Mouse (Mus musculus) kidney, adult 2 months (tissue): Measurements from ENCODE around the gene Ccdc74a. TPM values are rescaled to one million over a fixed set of nuclear protein-coding genes. Genes with fewer than 3 reads are reported as not detected.
A peak's percentile ranks its signal among the peaks of the same experiment; 100 is the strongest.

Experiments used
- DNase-seq: peaks from one replicate; pipeline ENCODE4 v3.0.0; 2021
- H3K27ac ChIP-seq: fragments of 200-500 bp; 2 replicates; pipeline ENCODE4 v1.5.1; 2012; ENCODE audit warnings: low read depth, low read length, control low read depth, inconsistent platforms; ENCODE audit not compliant: insufficient read depth
- H3K27me3 ChIP-seq: fragments of 200-500 bp; replicated peaks from 2 replicates; pipeline ENCODE4 v1.6.1; 2012; ENCODE audit warnings: mild to moderate bottlenecking, moderate library complexity, low read length, inconsistent platforms; ENCODE audit not compliant: control insufficient read depth, insufficient read depth
- H3K36me3 ChIP-seq: fragments of 200-500 bp; 2 replicates; pipeline ENCODE4 v1.6.1; 2012; ENCODE audit warnings: mild to moderate bottlenecking, moderate library complexity, low read length, inconsistent platforms; ENCODE audit not compliant: control insufficient read depth, insufficient read depth
- H3K4me1 ChIP-seq: fragments of 200-500 bp; 2 replicates; pipeline ENCODE4 v1.6.1; 2011; ENCODE audit warnings: low read length; ENCODE audit not compliant: control insufficient read depth, insufficient read depth
- H3K4me3 ChIP-seq: fragments of 200-500 bp; 2 replicates; pipeline ENCODE4 v1.5.1; 2011; ENCODE audit warnings: mild to moderate bottlenecking, low read depth, low read length, control low read depth; ENCODE audit not compliant: insufficient read depth
- CTCF ChIP-seq: fragments of 200-500 bp; conservative IDR thresholded peaks from 2 replicates; pipeline ENCODE4 v1.5.1; 2011; ENCODE audit warnings: low read depth, mild to moderate bottlenecking, control low read depth, low read length, moderate library complexity, mixed read lengths; ENCODE audit not compliant: insufficient read depth, insufficient read length
- POLR2A ChIP-seq: fragments of 200-500 bp; IDR thresholded peaks from one replicate; pipeline ENCODE4 v1.6.1; 2011; ENCODE audit warnings: low read depth, low read length, control low read depth
- WGBS: fragments of 180-500 bp; shearing (Covaris S2); methylation state at CpG from one replicate; pipeline ENCODE4 v1.1.7; 2018; 5-methylcytosine and 5-hydroxymethylcytosine counted together
- polyA plus RNA-seq: library from polyadenylated mRNA; depleted of rRNA; stranded (reverse); fragments of >200 nt; gene quantifications from 2 replicates; pipeline ENCODE4 v1.2.3, GENCODE M21; 2012

Gene Ccdc74a
- polyA plus RNA-seq, 1 experiment: 1.0 TPM

DNA sequence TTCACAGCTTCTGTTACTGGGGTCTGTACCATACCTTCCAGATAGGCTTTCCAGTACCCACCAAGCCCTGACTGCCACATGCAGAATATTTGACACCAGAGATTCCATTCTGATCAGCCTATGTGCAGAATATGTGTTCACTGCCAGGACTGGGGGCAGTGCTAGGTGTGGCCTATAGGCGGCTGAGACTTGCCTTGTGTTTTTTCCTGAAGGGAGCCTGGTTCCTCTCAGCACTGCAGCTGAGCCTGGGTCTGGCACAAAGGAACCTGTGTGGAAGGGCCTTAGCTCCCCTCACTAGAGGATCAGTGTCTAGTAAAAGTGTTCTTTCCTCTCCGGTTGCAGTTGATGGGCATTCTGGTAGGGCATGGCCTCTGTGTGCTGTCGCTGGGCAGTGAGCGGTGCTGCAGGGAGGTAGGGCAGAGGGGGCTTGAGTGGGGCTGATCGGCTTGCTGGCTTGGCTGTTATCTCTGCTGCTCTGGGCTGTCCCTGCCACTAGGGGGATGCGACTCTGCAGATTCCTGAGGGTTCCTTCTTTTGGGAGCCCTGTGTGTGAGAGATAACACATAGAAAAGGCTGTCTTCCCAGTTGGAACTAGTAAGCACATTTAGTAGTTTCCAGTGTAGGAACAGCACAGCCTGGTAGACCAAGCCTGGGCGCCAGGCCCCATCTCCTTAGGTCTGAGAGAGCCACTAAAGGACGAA, 12.6 kb upstream of the Ccdc74a start:
- WGBS: 81% methylated on average over 8 of the region's 8 CpGs
- H3K27me3 ChIP-seq: no peaks in the 10 kb centered on the region
- H3K36me3 ChIP-seq: peaks cover 2% of the 10 kb centered on the region; the same call in 1 of the 2 replicates
- H3K4me1 ChIP-seq: no peaks in the 10 kb centered on the region
- TF ChIP-seq POLR2A: no peak
- TF ChIP-seq CTCF: 0 out of 2 replicates have a peak, but pooled peaks have one; percentile 18
- no peak overlapping the region for H3K27ac ChIP-seq
- H3K4me3 ChIP-seq: no peak overlapping the region
- no peak for DNase-seq

DNA sequence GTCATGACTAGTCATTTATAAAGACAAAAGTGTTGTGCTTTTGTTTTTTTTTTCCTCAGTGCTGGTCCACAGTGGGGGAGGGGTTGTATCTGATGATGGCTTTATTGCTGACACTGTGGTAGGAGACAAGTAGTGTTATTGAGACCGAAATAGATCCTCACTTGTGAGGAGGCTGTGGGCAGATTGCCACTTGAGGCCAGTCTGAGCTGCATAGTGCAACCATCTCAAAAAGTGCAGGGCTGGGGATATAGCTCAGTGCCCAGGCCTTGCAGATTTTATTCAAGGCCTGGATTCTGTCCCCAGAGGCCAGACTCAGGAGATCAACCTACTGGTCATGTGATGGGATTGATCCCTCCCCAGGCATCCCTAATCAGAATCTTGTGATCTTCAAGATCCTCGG, 9.4 kb upstream of the Ccdc74a start:
- no peak for DNase-seq
- Histone ChIP-seq H3K36me3 (no peaks in the 10 kb centered on the region; the same call in 1 of the 2 replicates), H3K27me3 (no peaks in the 10 kb centered on the region), H3K4me3 (no peak overlapping the region), H3K27ac (no peak overlapping the region), H3K4me1 (no peaks in the 10 kb centered on the region)
- WGBS: 79% methylated on average over 2 of the region's 2 CpGs
- no peak for TF ChIP-seq CTCF
- no peak for TF ChIP-seq POLR2A

DNA sequence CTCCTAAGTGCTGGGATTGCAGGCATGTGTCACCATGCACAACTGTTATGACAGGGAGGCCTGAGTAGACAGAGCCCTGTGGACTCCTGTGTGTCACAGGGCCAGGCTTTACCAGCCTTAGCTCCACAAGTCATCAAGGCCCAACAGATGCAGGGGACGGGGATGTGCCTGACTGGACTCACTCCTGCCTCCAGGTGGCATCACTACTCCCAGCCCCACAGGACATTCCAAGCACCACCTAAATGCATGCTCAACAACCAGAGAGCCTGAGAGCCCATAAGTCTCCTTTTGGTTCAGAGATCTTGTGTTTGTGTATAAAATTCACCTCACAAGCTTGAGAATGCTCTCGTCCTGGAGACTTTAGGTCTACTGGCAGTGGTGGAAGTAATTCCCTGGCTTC, 8.7 kb upstream of the Ccdc74a start:
- TF ChIP-seq CTCF (peak; percentile 29; the same call in 1 of the 2 replicates), POLR2A (no peak)
- H3K27me3 ChIP-seq: no peaks in the 10 kb centered on the region
- 89% methylated on average over 2 of the region's 2 CpGs for WGBS
- no peak overlapping the region for H3K27ac ChIP-seq
- no peaks in the 10 kb centered on the region for H3K4me1 ChIP-seq
- H3K4me3 ChIP-seq: no peak overlapping the region
- H3K36me3 ChIP-seq: no peaks in the 10 kb centered on the region
- DNase-seq: no peak

DNA sequence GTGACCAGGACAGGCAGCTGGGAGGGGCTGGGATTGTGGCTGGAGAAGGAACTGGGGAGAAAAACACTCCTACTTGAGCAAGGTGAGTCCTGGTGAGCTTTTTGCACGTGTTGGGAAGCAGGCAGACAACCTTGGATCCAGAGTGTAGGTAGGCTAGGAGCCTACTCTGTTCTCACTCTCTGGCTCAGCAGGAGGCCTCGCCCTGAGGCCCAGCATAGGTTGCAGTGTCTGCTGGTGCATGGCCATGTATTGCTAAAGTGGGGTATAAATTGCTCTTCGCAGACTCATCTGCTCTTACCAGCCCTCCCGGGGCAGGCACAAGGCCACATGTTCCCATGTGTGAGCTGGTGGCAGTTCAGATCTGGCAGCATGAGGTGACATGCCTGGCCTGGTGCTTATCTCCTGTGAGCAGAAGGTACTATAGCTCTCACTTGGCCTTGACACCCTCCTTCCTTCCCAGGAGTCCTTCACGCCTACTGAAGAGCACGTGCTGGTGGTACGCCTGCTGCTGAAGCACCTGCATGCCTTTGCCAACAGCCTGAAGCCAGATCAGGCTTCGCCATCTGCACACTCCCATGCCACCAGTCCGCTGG, 8.1 kb upstream of the Ccdc74a start:
- no peak for DNase-seq
- H3K4me1 ChIP-seq: no peaks in the 10 kb centered on the region
- H3K4me3 ChIP-seq: no peak overlapping the region
- H3K27me3 ChIP-seq: no peaks in the 10 kb centered on the region
- WGBS: 89% methylated on average over 9 of the region's 9 CpGs
- H3K27ac ChIP-seq: no peak overlapping the region
- H3K36me3 ChIP-seq: no peaks in the 10 kb centered on the region; the same call in 1 of the 2 replicates
- TF ChIP-seq CTCF (no peak), POLR2A (no peak)

DNA sequence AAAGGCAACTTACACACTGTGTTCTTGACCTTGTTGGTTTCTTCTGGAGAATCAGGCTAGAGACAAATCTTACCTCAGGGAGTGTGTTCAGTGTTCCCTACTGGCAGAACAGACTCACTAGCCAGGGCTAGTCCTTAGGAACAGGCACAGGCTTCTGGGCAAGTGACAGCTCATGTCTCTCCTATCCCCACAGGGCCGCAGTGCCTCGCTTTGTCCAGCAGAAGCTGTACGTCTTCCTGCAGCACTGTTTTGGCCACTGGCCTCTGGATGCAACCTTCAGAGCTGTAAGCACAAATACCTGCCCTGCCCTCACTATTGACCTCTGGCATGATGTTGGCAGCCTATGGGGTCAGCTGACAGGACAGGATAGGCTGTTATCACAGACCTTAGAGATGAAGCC, 7.2 kb upstream of the Ccdc74a start:
- Histone ChIP-seq H3K27me3 (no peaks in the 10 kb centered on the region), H3K27ac (no peak overlapping the region), H3K4me3 (no peak overlapping the region), H3K36me3 (no peaks in the 10 kb centered on the region; the same call in 1 of the 2 replicates), H3K4me1 (no peaks in the 10 kb centered on the region)
- no peak for DNase-seq
- TF ChIP-seq CTCF (no peak), POLR2A (no peak)
- 91% methylated on average over 3 of the region's 3 CpGs for WGBS

DNA sequence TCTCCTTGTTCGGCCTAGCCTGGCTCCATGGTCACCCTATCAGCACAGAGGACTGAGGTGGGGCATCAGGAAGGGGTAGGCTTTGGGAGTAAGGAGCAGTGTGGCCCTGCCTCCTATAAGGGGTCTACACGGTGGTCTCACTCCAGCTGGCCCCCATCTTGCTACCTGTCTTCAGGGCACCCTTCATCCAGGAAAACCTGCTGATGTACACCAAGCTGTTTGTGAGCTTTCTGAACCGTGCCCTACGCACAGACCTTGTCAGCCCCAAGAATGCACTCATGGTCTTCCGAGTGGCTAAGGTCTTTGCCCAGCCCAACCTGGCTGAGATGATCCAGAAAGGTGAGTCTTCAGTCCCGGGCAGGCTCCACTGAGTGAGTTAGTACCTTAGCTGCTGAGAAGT, 6.3 kb upstream of the Ccdc74a start:
- Histone ChIP-seq H3K4me1 (no peaks in the 10 kb centered on the region), H3K36me3 (no peaks in the 10 kb centered on the region; the same call in 1 of the 2 replicates), H3K27ac (no peak overlapping the region), H3K27me3 (no peaks in the 10 kb centered on the region), H3K4me3 (no peak overlapping the region)
- 93% methylated on average over 6 of the region's 6 CpGs for WGBS
- TF ChIP-seq POLR2A (no peak), CTCF (no peak)
- DNase-seq: no peak

DNA sequence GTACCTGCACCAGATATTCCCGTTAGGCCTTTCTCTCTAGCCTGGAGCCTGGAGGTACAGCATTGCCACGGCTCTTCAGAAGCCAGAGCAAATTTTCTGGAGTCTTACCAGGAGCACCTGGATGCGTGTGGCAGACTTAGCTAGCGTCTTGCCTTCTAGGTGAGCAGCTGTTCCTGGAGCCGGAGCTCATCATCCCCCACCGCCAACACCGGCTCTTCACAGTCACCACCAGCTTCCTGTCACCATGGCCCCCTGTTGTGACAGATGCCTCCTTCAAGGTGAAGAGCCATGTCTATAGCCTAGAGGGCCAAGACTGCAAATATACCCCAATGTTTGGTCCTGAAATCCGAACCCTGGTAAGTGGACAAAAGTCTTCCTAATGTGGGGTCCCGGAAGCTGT, 5.6 kb upstream of the Ccdc74a start:
- DNase-seq: no peak
- Histone ChIP-seq H3K27me3 (no peaks in the 10 kb centered on the region), H3K4me3 (no peak overlapping the region), H3K27ac (no peak overlapping the region), H3K36me3 (no peaks in the 10 kb centered on the region; the same call in 1 of the 2 replicates), H3K4me1 (no peaks in the 10 kb centered on the region)
- 95% methylated on average over 9 of the region's 9 CpGs for WGBS
- TF ChIP-seq POLR2A (no peak), CTCF (no peak)
